Mouse (Mus musculus): ENCODE measurements around the gene Parp14.

The Parp14 gene

DNA sequence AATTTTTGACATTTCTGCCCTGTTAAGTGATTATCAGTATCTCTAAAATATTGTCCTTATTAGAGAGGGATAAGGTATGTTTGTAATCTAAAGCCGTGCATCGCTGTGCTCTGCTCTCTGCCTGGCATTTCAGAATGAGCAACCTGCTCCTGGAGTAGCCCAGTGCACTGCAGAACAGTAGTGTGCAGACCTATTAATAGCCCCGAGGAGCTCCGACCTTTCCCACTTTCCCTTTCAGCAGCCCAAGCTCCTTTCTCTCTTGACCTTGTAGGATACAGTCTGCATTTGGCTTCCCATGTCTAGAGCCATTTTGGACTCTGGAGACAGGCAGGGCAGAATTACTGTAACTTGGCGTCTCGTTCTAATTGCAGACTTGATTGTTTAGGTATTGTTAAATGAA lies 83.0 kb downstream of the Parp14 start:
- in situ Hi-C loops (cut with MboI, MseI): no loop called here

GRCm38 (mm10) chr16:35787568-35788189 lies 83.7 kb downstream of the Parp14 start:
- in situ Hi-C loops (cut with MboI, MseI): no loop called here

DNA sequence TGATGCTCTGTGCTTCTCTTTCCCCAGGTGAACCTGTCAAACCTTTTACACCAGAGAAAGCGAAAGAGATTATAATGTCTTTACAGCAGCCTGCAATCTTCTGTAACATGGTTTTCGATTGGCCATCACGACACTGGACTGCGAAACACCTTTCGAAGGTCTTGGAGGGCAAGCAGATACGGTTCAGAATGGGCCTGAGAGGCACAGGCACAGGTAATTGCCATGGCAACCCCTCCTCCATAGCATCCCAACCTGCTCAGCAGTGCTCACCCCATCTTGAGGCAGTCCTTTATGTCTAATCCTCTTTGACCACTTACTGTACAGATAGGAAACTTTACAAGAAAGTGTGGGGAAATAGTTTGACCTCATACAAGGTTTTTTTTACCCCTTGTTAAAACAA lies 84.2 kb downstream of the Parp14 start:
- in situ Hi-C loops (cut with MboI, MseI): no loop called here

- in situ Hi-C loops (cut with MboI, MseI): no loop called here
Measured at GRCm38 (mm10) chr16:35784134-35784725, 87.1 kb downstream of the Parp14 start.

DNA sequence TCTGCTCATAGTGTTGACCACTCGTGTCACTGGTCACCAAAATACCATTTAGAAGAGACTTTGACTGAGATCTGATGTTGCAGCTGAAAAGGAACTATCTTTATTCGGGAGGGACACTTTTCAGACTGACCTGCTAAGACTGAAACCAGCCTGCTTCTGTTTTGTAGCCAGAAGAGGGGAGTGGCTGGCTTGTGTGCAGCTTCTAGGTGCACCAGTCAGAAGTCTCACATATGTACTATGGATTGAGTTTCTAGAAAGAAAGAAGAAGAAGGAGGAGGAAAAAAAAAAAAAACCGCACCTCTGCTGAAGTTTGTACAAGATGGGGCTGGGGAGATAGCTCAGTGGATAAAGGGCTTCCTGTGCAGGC lies 88.2 kb downstream of the Parp14 start:
- in situ Hi-C loops (cut with MboI, MseI): no loop called here
